Mouse (Mus musculus): ENCODE results near the gene Eral1.

DNA sequence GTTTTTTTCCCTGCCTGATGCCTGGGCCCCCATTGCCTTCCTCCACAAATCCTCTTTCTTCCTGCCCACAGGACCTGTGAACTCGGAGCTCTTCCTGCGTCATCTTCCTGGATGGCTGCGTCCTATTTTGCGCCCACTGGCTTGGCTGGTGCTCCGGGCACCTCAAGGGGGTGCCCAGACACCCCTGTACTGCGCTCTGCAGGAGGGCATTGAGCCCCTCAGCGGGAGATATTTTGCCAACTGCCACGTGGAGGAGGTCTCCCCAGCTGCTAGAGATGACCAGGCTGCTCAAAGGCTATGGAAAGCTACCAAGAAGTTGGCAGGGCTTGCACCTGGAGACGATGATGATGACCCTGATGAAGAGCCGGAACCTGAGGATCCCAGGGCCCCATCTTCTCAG lies 43.4 kb downstream of the Eral1 start:
- TF ChIP-seq POLR2A (IDR thresholded peaks at IDR 0.05; ENCODE audit: insufficient read length, low read depth) (no peak), TCF12 (IDR thresholded peaks at IDR 0.05; ENCODE audit: insufficient read depth, poor library complexity, severe bottlenecking) (no peak), POLR2AphosphoS2 (IDR thresholded peaks at IDR 0.05; ENCODE audit: insufficient read length, low read depth) (no peak), MAX (IDR thresholded peaks at IDR 0.05; ENCODE audit: low read depth) (no peak), CEBPB (IDR thresholded peaks at IDR 0.05; ENCODE audit: insufficient read depth, poor library complexity, severe bottlenecking) (no peak), MYOD1 (IDR thresholded peaks at IDR 0.05; ENCODE audit: control insufficient read depth in 1 of 3, insufficient read length in 2 of 3, low read depth in 2 of 3) (no peak), TCF3 (IDR thresholded peaks at IDR 0.05; ENCODE audit: insufficient read length, low read depth) (no peak), SRF (IDR thresholded peaks at IDR 0.05; ENCODE audit: control insufficient read depth, insufficient read length, low read depth) (no peak), E2F4 (IDR thresholded peaks at IDR 0.05; ENCODE audit: insufficient read depth) (no peak), MYOG (IDR thresholded peaks at IDR 0.05; ENCODE audit: control insufficient read depth in 1 of 3, insufficient read depth in 1 of 3, insufficient read length in 2 of 3, low read depth in 2 of 3) (no peak), USF1 (IDR thresholded peaks at IDR 0.05; ENCODE audit: low read depth) (no peak), REST (IDR thresholded peaks at IDR 0.05; ENCODE audit: insufficient read depth, insufficient read length) (no peak)
